Mouse (Mus musculus) embryonic facial prominence, embryonic 10.5 days (tissue): Measurements from ENCODE around the gene Cldn22. TPM values are rescaled to one million over a fixed set of nuclear protein-coding genes. Genes with fewer than 3 reads are reported as not detected.
A peak's percentile ranks its signal among the peaks of the same experiment; 100 is the strongest.
"Not testable (repeated sequence)": the region's sequence is repeated elsewhere in the genome, so short reads cannot be mapped to it uniquely, and the experiment has no call there.

Experiments used
- DNase-seq: peaks from one replicate; pipeline ENCODE4 v3.0.0-alpha.2; 2017; ENCODE audit warnings: low spot score
- H3K27ac ChIP-seq: fragments of 300-500 bp; sonication (generic); replicated peaks from 2 replicates; pipeline ENCODE4 v1.5.1; 2016; ENCODE audit warnings: mild to moderate bottlenecking
- H3K27me3 ChIP-seq: fragments of 300-500 bp; sonication (generic); replicated peaks from 2 replicates; pipeline ENCODE4 v1.6.1; 2016; ENCODE audit warnings: low read depth, mild to moderate bottlenecking; ENCODE audit not compliant: poor library complexity, severe bottlenecking
- H3K36me3 ChIP-seq: fragments of 300-500 bp; sonication (generic); replicated peaks from 2 replicates; pipeline ENCODE4 v1.6.1; 2016; ENCODE audit warnings: mild to moderate bottlenecking, moderate library complexity
- H3K4me1 ChIP-seq: fragments of 300-500 bp; sonication (generic); 2 replicates; pipeline ENCODE4 v1.6.1; 2016
- H3K4me3 ChIP-seq: fragments of 300-500 bp; sonication (generic); 2 replicates; pipeline ENCODE4 v1.5.1; 2016; ENCODE audit warnings: mild to moderate bottlenecking, moderate library complexity
- H3K9me3 ChIP-seq: fragments of 300-500 bp; sonication (generic); 2 replicates; pipeline ENCODE4 v1.6.1; 2016; ENCODE audit warnings: mild to moderate bottlenecking
- WGBS: fragments of 180-500 bp; shearing (Covaris S2); methylation state at CpG from one replicate; pipeline ENCODE4 v1.1.7; 2016; 5-methylcytosine and 5-hydroxymethylcytosine counted together
- polyA plus RNA-seq: library from polyadenylated mRNA; unstranded; fragments of >200 nt; fragmentation: Nextera tagmentation; extraction: Ambion mirVana; gene quantifications from 2 replicates; pipeline ENCODE4 v1.2.1, GENCODE M21; 2016

The Cldn22 gene
- polyA plus RNA-seq, 1 experiment from 2014 or later: not detected

GRCm38 (mm10) chr8:47809970-47810665 is 14.2 kb upstream of the Cldn22 start:
- no peak for DNase-seq
- 89% methylated on average over 14 of the region's 14 CpGs for WGBS
- peaks cover 6% of the 10 kb centered on the region for H3K4me1 ChIP-seq
- H3K36me3 ChIP-seq: no peaks in the 10 kb centered on the region
- no peaks in the 10 kb centered on the region for H3K9me3 ChIP-seq
- no peak overlapping the region for H3K4me3 ChIP-seq
- H3K27me3 ChIP-seq: no peaks in the 10 kb centered on the region
- 0 out of 2 replicates have a peak overlapping the region, but pooled peaks have one; percentile 30 for H3K27ac ChIP-seq

- H3K4me1 ChIP-seq: peaks cover 6% of the 10 kb centered on the region
- H3K4me3 ChIP-seq: no peak overlapping the region
- no peaks in the 10 kb centered on the region for H3K27me3 ChIP-seq
- 76% methylated on average over 7 of the region's 7 CpGs for WGBS
- H3K36me3 ChIP-seq: no peaks in the 10 kb centered on the region
- H3K9me3 ChIP-seq: no peaks in the 10 kb centered on the region
- 0 out of 2 replicates have a peak overlapping the region, but pooled peaks have one; percentile 30 for H3K27ac ChIP-seq
- DNase-seq: no peak
These were observed 13.6 kb upstream of the Cldn22 start for GRCm38 (mm10) chr8:47810666-47811015.

GRCm38 (mm10) chr8:47811221-47811620 is 13.1 kb upstream of the Cldn22 start:
- no peak overlapping the region for H3K4me3 ChIP-seq
- peak; percentile 52 for DNase-seq
- peaks cover 6% of the 10 kb centered on the region for H3K4me1 ChIP-seq
- H3K9me3 ChIP-seq: no peaks in the 10 kb centered on the region
- H3K27ac ChIP-seq: 0 out of 2 replicates have a peak overlapping the region, but pooled peaks have one; percentile 30
- WGBS: 68% methylated on average over 12 of the region's 12 CpGs
- H3K36me3 ChIP-seq: no peaks in the 10 kb centered on the region
- H3K27me3 ChIP-seq: no peaks in the 10 kb centered on the region

- H3K36me3 ChIP-seq: no peaks in the 10 kb centered on the region
- H3K9me3 ChIP-seq: no peaks in the 10 kb centered on the region
- WGBS: 89% methylated on average over 8 of the region's 8 CpGs
- H3K27ac ChIP-seq: no peak overlapping the region
- no peak overlapping the region for H3K4me3 ChIP-seq
- DNase-seq: no peak
- H3K4me1 ChIP-seq: peaks cover 9% of the 10 kb centered on the region
- H3K27me3 ChIP-seq: no peaks in the 10 kb centered on the region
These were observed 5.2 kb upstream of the Cldn22 start for GRCm38 (mm10) chr8:47819034-47819433.

- 83% methylated on average over 20 of the region's 20 CpGs for WGBS
- H3K27ac ChIP-seq: no peak overlapping the region; the same call in 1 of the 2 replicates
These were observed 3.1 kb upstream of the Cldn22 start for GRCm38 (mm10) chr8:47820914-47821772.

GRCm38 (mm10) chr8:47821843-47822242 is 2.4 kb upstream of the Cldn22 start, which contains the start of gene Cldn24:
Gene Cldn24, plus strand, starts transcription at chr8:47822143.
- no peak for DNase-seq
- H3K4me1 ChIP-seq: peaks cover 22% of the 10 kb centered on the region
- no peak within 1 kb of the TSS; the same call in 1 of the 2 replicates for H3K27ac ChIP-seq
- WGBS: 80% methylated on average over 6 of the region's 6 CpGs
- no peaks in the 10 kb centered on the region for H3K27me3 ChIP-seq
- no peaks in the 10 kb centered on the region for H3K36me3 ChIP-seq
- no peaks in the 10 kb centered on the region for H3K9me3 ChIP-seq
- no peak within 1 kb of the TSS for H3K4me3 ChIP-seq

More at GRCm38 (mm10) chr8:47820914-47821772, 3.1 kb upstream of the Cldn22 start:
- Histone ChIP-seq H3K9me3 (no peaks in the 10 kb centered on the region), H3K27me3 (no peaks in the 10 kb centered on the region), H3K4me1 (peaks cover 22% of the 10 kb centered on the region), H3K4me3 (no peak overlapping the region), H3K36me3 (no peaks in the 10 kb centered on the region)
- DNase-seq: no peak

GRCm38 (mm10) chr8:47822541-47822940 is 1.7 kb upstream of the Cldn22 start:
- not testable (repeated sequence) for H3K36me3 ChIP-seq, DNase-seq, H3K27me3 ChIP-seq, H3K27ac ChIP-seq, H3K4me3 ChIP-seq, H3K9me3 ChIP-seq
- 84% methylated on average over 7 of the region's 9 CpGs for WGBS
- peaks cover 22% of the 10 kb centered on the region for H3K4me1 ChIP-seq

GRCm38 (mm10) chr8:47823777-47824176 is 505 bp upstream of the Cldn22 start:
- Histone ChIP-seq H3K4me3 (no peak overlapping the region), H3K4me1 (peaks cover 29% of the 10 kb centered on the region), H3K27me3 (no peaks in the 10 kb centered on the region), H3K9me3 (no peaks in the 10 kb centered on the region), H3K27ac (no peak overlapping the region), H3K36me3 (peaks cover 11% of the 10 kb centered on the region)
- WGBS: 63% methylated on average over 10 of the region's 10 CpGs
- no peak for DNase-seq

GRCm38 (mm10) chr8:47825596-47825995 is 1.3 kb downstream of the Cldn22 start:
- H3K4me3 ChIP-seq: no peak overlapping the region
- no peak overlapping the region; the same call in 1 of the 2 replicates for H3K27ac ChIP-seq
- peaks cover 29% of the 10 kb centered on the region for H3K36me3 ChIP-seq
- H3K9me3 ChIP-seq: no peaks in the 10 kb centered on the region
- 29% methylated on average over 5 of the region's 5 CpGs for WGBS
- H3K27me3 ChIP-seq: no peaks in the 10 kb centered on the region
- DNase-seq: no peak
- H3K4me1 ChIP-seq: peaks cover 29% of the 10 kb centered on the region

- peaks cover 39% of the 10 kb centered on the region for H3K36me3 ChIP-seq
- H3K4me3 ChIP-seq: no peak overlapping the region
- H3K27me3 ChIP-seq: no peaks in the 10 kb centered on the region
- 81% methylated on average over 9 of the region's 9 CpGs for WGBS
- H3K27ac ChIP-seq: no peak overlapping the region
- peaks cover 25% of the 10 kb centered on the region for H3K4me1 ChIP-seq
- no peaks in the 10 kb centered on the region for H3K9me3 ChIP-seq
- no peak for DNase-seq
These were observed 2.6 kb downstream of the Cldn22 start for GRCm38 (mm10) chr8:47826911-47827310.

- Histone ChIP-seq H3K9me3 (no peaks in the 10 kb centered on the region), H3K4me1 (peaks cover 19% of the 10 kb centered on the region), H3K36me3 (peaks cover 54% of the 10 kb centered on the region), H3K27ac (no peak overlapping the region), H3K4me3 (no peak overlapping the region), H3K27me3 (no peaks in the 10 kb centered on the region)
- 89% methylated on average over 6 of the region's 6 CpGs for WGBS
- DNase-seq: no peak
These were observed 8.3 kb downstream of the Cldn22 start for GRCm38 (mm10) chr8:47832616-47833015.

GRCm38 (mm10) chr8:47833944-47834343 is 9.7 kb downstream of the Cldn22 start:
- no peak overlapping the region for H3K4me3 ChIP-seq
- WGBS: 84% methylated on average over 1 of the region's 1 CpGs

More at GRCm38 (mm10) chr8:47833944-47834343, 9.7 kb downstream of the Cldn22 start:
- Histone ChIP-seq H3K9me3 (no peaks in the 10 kb centered on the region), H3K4me1 (peaks cover 12% of the 10 kb centered on the region; the same call in 1 of the 2 replicates), H3K27ac (no peak overlapping the region), H3K27me3 (no peaks in the 10 kb centered on the region), H3K36me3 (peaks cover 47% of the 10 kb centered on the region)
- no peak for DNase-seq
